ENCODE assay signal across 24 mouse cellular contexts in the genomic region with DNA sequence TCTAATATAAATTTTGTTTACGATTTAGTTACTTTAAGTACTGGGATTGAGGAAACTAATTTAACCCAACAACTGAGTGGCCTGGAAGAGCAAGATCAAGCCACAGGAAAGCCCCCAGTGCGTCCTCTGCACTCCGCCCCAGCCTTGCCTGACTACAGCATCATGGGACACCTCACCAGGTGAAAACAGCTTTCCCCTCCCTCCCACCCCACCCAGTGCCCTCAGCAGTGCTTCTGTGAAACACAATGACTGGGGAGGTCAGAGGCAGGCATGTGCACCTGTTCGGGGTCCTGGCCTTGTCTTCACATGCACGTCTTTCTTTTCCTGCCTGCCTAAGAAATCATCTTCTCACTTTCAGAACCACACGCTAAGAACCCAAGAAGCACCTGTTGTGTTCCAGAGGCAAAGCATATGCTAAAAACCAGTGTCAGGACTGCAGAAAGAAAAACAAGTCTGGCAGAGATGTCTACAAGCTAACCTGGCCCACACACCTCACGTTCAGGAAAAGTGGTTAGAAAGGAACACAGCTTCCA. TPM values are rescaled to one million over a fixed set of nuclear protein-coding genes. Genes with fewer than 3 reads are reported as not detected.
A peak's percentile ranks its signal among the peaks of the same experiment; 100 is the strongest.
DNase-seq lines count a peak whose midpoint lies in the region; ATAC-seq and TF ChIP-seq lines count a peak whose summit lies in the region.
"Had no signal": no experiment of that assay in that cellular context is flagged by ENCODE, and none has a peak within 500 bp of the region (broad histone marks: within the 10 kb centered on the region; RNA-seq: fewer than 3 reads in every experiment).

No protein-coding gene starts in this region.

- TF ChIP-seq EP300 in CH12.LX (IDR thresholded peaks at IDR 0.05; ENCODE audit: low read length): no peak

- no peaks in the 10 kb centered on the region for H3K27me3 ChIP-seq in kidney, embryonic 15.5 days
- peaks cover 3% of the 10 kb centered on the region; the same call in 1 of the 2 replicates for H3K27me3 ChIP-seq in limb, embryonic 13.5 days
- H3K27me3 ChIP-seq in limb, embryonic 10.5 days (ENCODE audit: low read depth, poor library complexity, severe bottlenecking): peaks cover 22% of the 10 kb centered on the region
- H3K27me3 ChIP-seq in CH12.LX (replicated peaks): peaks cover 16% of the 10 kb centered on the region
- H3K27me3 ChIP-seq: heart, embryonic 15.5 days; Patski had no signal

- in situ Hi-C loops in CH12.LX (cut with MboI; ENCODE audit: low pct_ligation_motif_present, low pct_unique_long_range_greater_than_20kb, low sequenced_read_pairs): no loop called here

- H3K4me2 ChIP-seq in kidney, embryonic 15.5 days: peak overlapping the region; percentile 31
- H3K4me2 ChIP-seq in limb, embryonic 13.5 days (replicated peaks): peak overlapping the region; percentile 16; the same call in 1 of the 2 replicates
- H3K4me2 ChIP-seq in CH12.LX (ENCODE audit: insufficient read depth, low read depth, poor library complexity, severe bottlenecking): peak overlapping the region; percentile 73; the same call in 1 of the 2 replicates
- H3K4me2 ChIP-seq: embryonic facial prominence, embryonic 13.5 days; heart, embryonic 11.5 days; heart, embryonic 15.5 days; hindbrain, embryonic 14.5 days had no signal

- no peak for TF ChIP-seq CTCF in CH12.LX (conservative IDR thresholded peaks at IDR 0.05 in 1 of 2, IDR thresholded peaks at IDR 0.05 in 1 of 2; ENCODE audit: low read depth in 2 of 2, low read length in 2 of 2)
- TF ChIP-seq CTCF in cortical plate, adult 2 months (IDR thresholded peaks at IDR 0.05; ENCODE audit: extremely low read depth, insufficient read depth, low read length): no peak

- no peaks in the 10 kb centered on the region for H3K36me3 ChIP-seq in kidney, embryonic 15.5 days
- no peaks in the 10 kb centered on the region; the same call in 1 of the 2 replicates for H3K36me3 ChIP-seq in limb, embryonic 13.5 days
- no peaks in the 10 kb centered on the region for H3K36me3 ChIP-seq in limb, embryonic 10.5 days
- H3K36me3 ChIP-seq in CH12.LX (replicated peaks in 1 of 2; ENCODE audit: control insufficient read depth in 1 of 2, insufficient read depth in 1 of 2, low read length in 1 of 2): no peaks in the 10 kb centered on the region
- H3K36me3 ChIP-seq: embryonic facial prominence, embryonic 13.5 days; heart, embryonic 15.5 days; hindbrain, embryonic 10.5 days had no signal

- ATAC-seq in kidney, embryonic 15.5 days (replicated peaks; ENCODE audit: low FRiP score): no peak
- no peak for ATAC-seq in limb, embryonic 13.5 days (ENCODE audit: low FRiP score, low read depth)
- ATAC-seq: activated CD4-positive, CD25-positive, alpha-beta regulatory T cell, adult 4 months; CD4-positive, CD25-positive, alpha-beta regulatory T cell, adult 4 months; forebrain, embryonic 14.5 days; Patski had no signal

- dilution Hi-C loops in CH12.LX (cut with MboI; ENCODE audit: extremely low pct_ligation_motif_present, extremely low pct_unique_long_range_greater_than_20kb, low sequenced_read_pairs): no loop called here

- H3K9me3 ChIP-seq in kidney, embryonic 15.5 days (replicated peaks): no peaks in the 10 kb centered on the region
- no peaks in the 10 kb centered on the region for H3K9me3 ChIP-seq in limb, embryonic 13.5 days
- no peaks in the 10 kb centered on the region for H3K9me3 ChIP-seq in limb, embryonic 10.5 days (replicated peaks)
- H3K9me3 ChIP-seq in CH12.LX (replicated peaks; ENCODE audit: low read length): no peaks in the 10 kb centered on the region
- H3K9me3 ChIP-seq: embryonic facial prominence, embryonic 13.5 days; heart, embryonic 15.5 days; hindbrain, embryonic 10.5 days had no signal

- H3K4me3 ChIP-seq in kidney, embryonic 15.5 days (replicated peaks): no peak overlapping the region
- no peak overlapping the region for H3K4me3 ChIP-seq in limb, embryonic 13.5 days
- H3K4me3 ChIP-seq in limb, embryonic 10.5 days: no peak overlapping the region
- H3K4me3 ChIP-seq in CH12.LX (replicated peaks in 1 of 3; ENCODE audit: low read depth in 2 of 3, low read length in 2 of 3, poor library complexity in 1 of 3): no peak overlapping the region
- H3K4me3 ChIP-seq in cortical plate, adult 2 months (ENCODE audit: insufficient read depth, low read length): peak overlapping the region; percentile 14
- H3K4me3 ChIP-seq: embryonic facial prominence, embryonic 13.5 days; heart, adult 2 months; heart, embryonic 15.5 days; hindbrain, embryonic 10.5 days had no signal

- no peak for DNase-seq in kidney, postnatal 36 days
- no peak for DNase-seq in limb, embryonic 10.5 days (ENCODE audit: low spot score)
- DNase-seq in CH12.LX (ENCODE audit: extremely low read depth): no peak
- DNase-seq in heart, adult 11 months: no peak
- DNase-seq: adrenal gland, postnatal 14 days; B cell, adult 2 months; cerebellum, adult 11-12 months; cerebellum, adult 9-10 months; cerebellum, postnatal 25 days; gastrocnemius, postnatal 10 days; heart, adult 2 months; heart, postnatal 14 days had no signal

- H3K4me1 ChIP-seq in kidney, embryonic 15.5 days: peaks cover 61% of the 10 kb centered on the region
- peaks cover 40% of the 10 kb centered on the region for H3K4me1 ChIP-seq in limb, embryonic 13.5 days
- H3K4me1 ChIP-seq in limb, embryonic 10.5 days: peaks cover 19% of the 10 kb centered on the region
- H3K4me1 ChIP-seq in CH12.LX (ENCODE audit: control insufficient read depth in 1 of 2, insufficient read depth in 2 of 2): peaks cover 0 to 26% of the 10 kb centered on the region in 2 experiments; a peak in 2 of 4 replicates
- H3K4me1 ChIP-seq in cortical plate, adult 2 months (ENCODE audit: control insufficient read depth, insufficient read depth, low read length): peaks cover 2% of the 10 kb centered on the region

- H3K27ac ChIP-seq in kidney, embryonic 15.5 days: no peak overlapping the region
- H3K27ac ChIP-seq in limb, embryonic 13.5 days: no peak overlapping the region
- H3K27ac ChIP-seq in limb, embryonic 10.5 days: no peak overlapping the region
- no peak overlapping the region for H3K27ac ChIP-seq in CH12.LX (ENCODE audit: insufficient read depth, low read depth)
- H3K27ac ChIP-seq in cortical plate, adult 2 months (ENCODE audit: insufficient read depth, low read length): no peak overlapping the region
- H3K27ac ChIP-seq: embryonic facial prominence, embryonic 13.5 days; heart, adult 2 months; heart, embryonic 15.5 days; hindbrain, embryonic 10.5 days; hindbrain, embryonic 14.5 days had no signal

- no peak for TF ChIP-seq RAD21 in CH12.LX (IDR thresholded peaks at IDR 0.05; ENCODE audit: low read depth, low read length)

- H3K79me2 ChIP-seq in CH12.LX (replicated peaks; ENCODE audit: control insufficient read depth, extremely low read depth, insufficient read depth, poor library complexity, severe bottlenecking): no peaks in the 10 kb centered on the region

- no peak overlapping the region for H3K9ac ChIP-seq in kidney, embryonic 15.5 days
- no peak overlapping the region for H3K9ac ChIP-seq in limb, embryonic 13.5 days
- no peak overlapping the region for H3K9ac ChIP-seq in CH12.LX (ENCODE audit: insufficient read depth, low read depth)
- H3K9ac ChIP-seq: embryonic facial prominence, embryonic 13.5 days; heart, embryonic 15.5 days; hindbrain, embryonic 14.5 days had no signal

- WGBS in kidney, embryonic 15.5 days: 59% methylated on average over 7 of the region's 7 CpGs
- 75% methylated on average over 7 of the region's 7 CpGs for WGBS in limb, embryonic 13.5 days
- 83% methylated on average over 7 of the region's 7 CpGs for WGBS in limb, embryonic 10.5 days

- TF ChIP-seq POLR2A in CH12.LX (IDR thresholded peaks at IDR 0.05; ENCODE audit: low read depth, low read length): no peak
- TF ChIP-seq POLR2A in cortical plate, adult 2 months (IDR thresholded peaks at IDR 0.05; ENCODE audit: extremely low read depth, insufficient read depth, low read length): no peak

TF ChIP-seq in CH12.LX, 34 proteins besides CTCF, POLR2A, EP300 and RAD21:
- TF ChIP-seq ZNF384 (IDR thresholded peaks at IDR 0.05; ENCODE audit: low read depth, low read length) (no peak), TCF12 (IDR thresholded peaks at IDR 0.05; ENCODE audit: low read depth, low read length) (peak; percentile 72), BHLHE40 (IDR thresholded peaks at IDR 0.05; ENCODE audit: low read depth, low read length) (peak; percentile 80), MYC (IDR thresholded peaks at IDR 0.05; ENCODE audit: low read depth, low read length) (0 out of 2 replicates have a peak, but pooled peaks have one; percentile 18), NELFE (IDR thresholded peaks at IDR 0.05; ENCODE audit: low read depth, low read length) (no peak)

RNA-seq across cellular contexts. Expression of gene Foxp1, which starts 6.8 kb away (rescaled TPM):
- polyA plus RNA-seq in kidney, embryonic 15.5 days (2015; fragmentation: Nextera tagmentation; extraction: Ambion mirVana): 50.2 and 55.0 TPM in 2 replicates
- polyA plus RNA-seq in limb, embryonic 13.5 days (2015; fragmentation: Nextera tagmentation; extraction: Ambion mirVana): 137 and 141 TPM in 2 replicates
- polyA plus RNA-seq in limb, embryonic 10.5 days (2016; fragmentation: Nextera tagmentation; extraction: Ambion mirVana): 30.6 and 47.3 TPM in 2 replicates
- total RNA-seq in CH12.LX (2012; rRNA removed): 75.1 and 105 TPM in 2 replicates
- total RNA-seq in CH12.LX (2014; rRNA removed): 59.5 and 66.5 TPM in 2 replicates
- 75.6 and 87.4 TPM in 2 replicates for polyA plus RNA-seq in CH12.LX (2012; ENCODE audit: insufficient read length, low read depth)
- polyA plus RNA-seq in cortical plate, adult 2 months (2012; rRNA removed): 78.9 and 99.2 TPM in 2 replicates

Comparison
In these comparisons a context has a peak if more than half of its experiments do, and no peak if none do; other contexts are left out.
1. H3K4me2 ChIP-seq: peak in every context shown above with its lines; median percentile 73 in CH12.LX; 31 in kidney, embryonic 15.5 days; 16 in limb, embryonic 13.5 days.